Mouse (Mus musculus): Measurements from ENCODE around the gene Apol6.

The Apol6 gene

DNA sequence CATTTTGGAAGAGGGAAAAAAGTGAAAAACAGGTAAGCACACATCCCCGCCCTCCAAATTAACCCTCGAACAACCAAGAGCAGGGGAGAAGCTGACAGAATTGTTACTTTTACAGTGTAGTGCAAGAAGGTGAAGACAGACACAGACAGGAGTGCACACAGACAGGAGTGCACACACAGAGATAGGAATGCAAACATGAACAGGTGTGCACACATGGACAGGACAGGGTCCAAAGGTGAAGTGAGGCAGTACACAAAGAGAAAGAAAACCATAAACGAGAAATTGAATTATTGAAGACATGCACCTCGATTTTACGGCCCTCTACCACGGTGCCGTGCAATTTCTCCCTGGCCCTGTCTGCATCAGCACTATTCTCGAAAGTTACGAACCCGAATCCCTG is 60.7 kb downstream of the Apol6 start:
- ChIA-PET POLR2A (interaction anchor here in 1 of 4 experiments (1.1 to 5.0 kb wide), 4 partner anchors 8 to 48 kb away, joined by 3 to 57 read pairs (median 6); no protein-coding TSS in a partner anchor), CTCF (interaction anchor here in 1 of 4 experiments (0.9 kb wide), 1 partner anchor 153 kb away, joined by 5 read pairs; no protein-coding TSS in a partner anchor)
